Mouse (Mus musculus): ENCODE data around the gene Ikbke.

The Ikbke gene

GRCm38 (mm10) chr1:131280280-131280679, 874 bp upstream of the Ikbke start:
- DNase-seq, result no peak

GRCm38 (mm10) chr1:131278606-131279455, 575 bp downstream of the Ikbke start:
- DNase-seq, result peak; percentile 92

DNA sequence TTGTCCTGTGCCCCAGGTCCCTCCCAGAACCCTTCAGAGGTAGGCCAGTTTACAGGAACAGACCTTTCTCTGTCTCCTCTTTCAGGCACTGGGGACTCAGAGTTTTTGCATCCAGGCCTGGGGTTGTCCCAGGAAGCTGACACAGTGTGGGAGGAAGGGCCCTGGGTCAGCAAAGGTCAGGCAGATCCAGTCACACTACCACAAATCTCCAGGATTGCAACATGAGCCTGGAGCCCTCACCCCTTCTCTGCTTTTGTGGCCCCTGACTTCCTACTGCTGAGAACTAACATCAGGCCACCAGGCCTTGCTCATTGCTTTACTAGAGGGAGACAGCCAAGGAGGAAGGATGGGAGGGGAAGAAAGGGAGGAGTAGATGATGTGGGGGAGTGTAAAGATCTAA, 2.6 kb downstream of the Ikbke start:
- DNase-seq, result peak; percentile 93

DNA sequence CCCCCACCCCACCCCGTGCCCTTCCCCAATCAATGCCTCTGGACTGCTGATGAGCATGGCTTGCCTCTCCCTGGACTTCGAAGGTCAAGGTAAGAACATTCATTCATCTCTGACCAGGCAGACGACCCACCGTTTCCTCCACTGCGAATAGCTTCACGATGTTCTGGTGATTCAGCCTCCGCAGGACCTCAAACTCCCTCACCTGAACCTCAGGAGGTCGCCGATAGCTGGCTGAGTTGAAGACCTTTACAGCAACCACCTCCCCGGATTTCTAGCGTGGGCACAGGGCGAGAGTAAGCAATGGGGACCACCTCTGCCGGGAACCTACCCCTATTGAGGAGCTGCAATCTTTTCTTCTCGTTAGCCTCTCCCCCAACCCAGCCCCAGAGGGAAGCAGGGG, 3.8 kb downstream of the Ikbke start:
- DNase-seq, result peak; percentile 85

DNA sequence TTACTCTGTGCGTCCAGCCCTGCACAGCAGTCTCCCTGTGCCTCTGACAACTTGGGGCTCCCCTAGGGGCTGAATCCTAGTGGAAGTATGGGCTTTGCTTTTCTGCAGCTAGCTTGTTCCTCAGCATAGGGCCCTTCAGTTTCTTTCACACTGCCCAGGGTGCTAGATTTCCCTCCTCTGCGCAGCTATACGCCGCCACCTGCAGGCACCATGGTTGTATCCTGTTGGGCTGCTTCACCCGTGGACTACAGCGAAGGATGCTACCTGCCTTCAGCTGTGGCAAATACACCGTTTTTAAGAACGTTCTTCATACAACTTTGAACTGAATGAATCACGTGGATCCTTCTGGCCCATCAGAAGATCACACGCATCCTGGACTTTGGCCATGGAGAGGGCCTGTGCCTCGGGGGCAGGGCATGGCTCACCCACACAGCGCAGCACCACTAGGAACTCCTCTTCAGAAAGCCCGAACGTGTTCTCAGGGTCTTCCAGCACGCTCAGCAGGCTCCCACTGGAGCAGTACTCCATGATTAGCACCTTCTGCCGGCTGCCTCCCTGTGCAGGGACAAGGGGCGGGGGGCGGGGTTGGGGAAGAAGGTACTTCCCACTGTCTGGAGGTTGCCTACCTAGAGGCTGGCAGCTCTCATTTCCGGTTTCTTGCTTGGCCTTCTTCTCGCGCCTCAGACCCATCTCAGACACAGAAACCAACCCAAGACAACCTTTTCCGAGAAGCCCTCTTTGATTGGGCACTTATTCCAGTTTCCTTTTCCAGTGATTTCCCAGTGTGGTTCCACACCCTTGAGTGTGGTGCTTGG, 4.5 kb downstream of the Ikbke start:
- no peak for DNase-seq

- peak; percentile 90 for DNase-seq
Measured at GRCm38 (mm10) chr1:131269797-131270578, 9.4 kb downstream of the Ikbke start.

DNA sequence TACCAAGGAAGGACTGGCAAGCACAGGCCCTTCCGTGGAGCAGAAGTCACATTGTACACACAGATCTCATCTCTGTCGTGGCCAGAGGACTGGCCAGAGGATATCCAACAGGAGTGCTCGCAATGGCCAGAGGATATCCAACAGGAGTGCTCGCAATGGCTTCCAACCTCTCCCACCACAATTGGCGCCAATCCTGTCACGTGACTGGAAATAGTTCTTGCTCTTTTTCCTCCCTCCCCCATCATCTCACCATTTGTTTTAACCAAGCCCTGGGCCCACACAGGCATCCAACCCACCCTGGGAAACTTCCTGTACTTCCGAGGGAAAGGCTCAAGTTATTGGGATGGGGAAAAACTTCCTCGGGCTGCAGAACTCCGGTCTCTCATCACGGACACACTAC, 10.6 kb downstream of the Ikbke start:
- DNase-seq, result no peak

- no peak for DNase-seq
Measured at GRCm38 (mm10) chr1:131263905-131264304, 15.5 kb downstream of the Ikbke start.

- DNase-seq, result no peak
Measured at GRCm38 (mm10) chr1:131260309-131260656, 19.1 kb downstream of the Ikbke start.

GRCm38 (mm10) chr1:131259632-131260308, 19.6 kb downstream of the Ikbke start:
- no peak for DNase-seq

- DNase-seq, result no peak
Measured at GRCm38 (mm10) chr1:131257288-131257687, 22.1 kb downstream of the Ikbke start.

DNA sequence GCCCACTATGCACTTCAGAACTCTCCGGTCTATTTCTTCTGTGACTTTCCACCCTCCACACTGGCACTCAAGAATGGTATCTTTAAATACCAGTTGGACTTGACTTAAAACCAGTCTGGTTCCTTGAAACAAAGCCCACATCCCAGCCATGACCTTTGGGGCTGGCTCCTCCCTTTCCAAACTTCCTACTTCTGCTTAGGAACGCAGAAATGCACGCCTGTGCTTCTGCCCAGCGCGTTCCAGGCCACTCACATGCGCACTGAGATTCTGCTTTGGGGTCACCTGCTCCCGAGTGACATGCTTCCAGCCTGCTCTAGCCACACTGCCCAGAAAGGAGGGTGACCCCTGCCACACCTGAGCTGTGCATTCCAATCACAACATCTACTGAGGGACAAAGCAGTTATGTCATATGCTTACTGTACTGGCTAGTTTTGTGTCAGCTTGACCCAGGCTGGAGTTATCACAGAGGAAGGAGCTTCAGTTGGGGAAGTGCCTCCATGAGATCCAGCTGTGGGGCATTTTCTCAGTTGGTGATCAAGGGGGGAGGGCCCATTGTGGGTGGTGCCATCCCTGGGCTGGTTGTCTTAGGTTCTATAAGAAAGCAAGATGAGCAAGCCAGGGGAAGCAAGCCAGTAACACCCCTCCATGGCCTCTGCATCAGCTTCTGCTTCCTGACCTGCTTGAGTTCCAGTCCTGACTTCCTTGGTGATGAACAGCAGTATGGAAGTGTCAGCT, 26.7 kb downstream of the Ikbke start:
- peak; percentile 93 for DNase-seq

DNA sequence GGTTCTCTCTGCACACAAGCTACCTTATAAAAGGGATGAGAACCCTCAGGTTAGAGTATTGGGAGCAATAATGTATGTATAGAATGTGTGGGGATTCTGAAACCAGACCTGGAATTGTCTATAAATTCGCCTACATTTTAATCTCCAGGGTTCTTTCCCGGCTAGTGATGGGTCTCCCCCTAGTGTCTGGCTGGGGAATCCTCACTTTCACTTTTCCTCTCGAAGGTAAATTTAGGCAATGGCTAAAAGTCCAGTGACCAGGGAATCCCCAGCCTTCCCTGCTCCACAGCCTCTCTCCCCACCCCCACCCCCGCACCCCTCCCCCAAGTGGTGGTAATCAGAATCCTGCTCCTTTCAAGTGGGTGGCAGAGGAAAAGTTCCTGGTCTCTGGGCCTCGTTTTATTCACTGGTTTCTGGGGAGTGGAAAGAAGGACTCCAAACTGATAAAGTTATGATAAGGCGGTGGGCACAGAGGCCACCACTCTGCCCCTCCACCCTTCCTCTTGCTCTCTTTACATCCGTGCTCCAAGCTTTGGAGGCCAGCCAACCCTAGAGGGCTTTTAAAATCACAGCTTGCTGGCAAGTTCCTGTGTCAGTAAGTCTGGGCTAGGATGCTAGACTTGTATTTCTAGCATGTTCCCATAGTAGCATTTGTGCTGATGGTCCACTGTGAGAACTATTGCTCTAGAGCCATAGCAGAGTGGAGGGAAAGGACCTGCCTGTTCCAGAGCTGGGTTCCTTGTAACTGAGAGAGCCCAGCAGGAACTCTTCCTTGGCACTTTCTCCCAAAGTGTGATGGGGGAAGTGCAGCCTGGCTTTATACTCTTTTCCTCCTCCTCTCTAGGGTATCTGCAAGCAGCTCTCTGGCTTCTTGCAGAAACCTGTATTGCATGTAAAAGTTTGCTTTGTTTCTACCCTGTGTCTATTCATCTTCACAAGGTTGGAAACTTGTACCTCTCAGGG, 32.7 kb downstream of the Ikbke start:
- peak; percentile 93 for DNase-seq

DNA sequence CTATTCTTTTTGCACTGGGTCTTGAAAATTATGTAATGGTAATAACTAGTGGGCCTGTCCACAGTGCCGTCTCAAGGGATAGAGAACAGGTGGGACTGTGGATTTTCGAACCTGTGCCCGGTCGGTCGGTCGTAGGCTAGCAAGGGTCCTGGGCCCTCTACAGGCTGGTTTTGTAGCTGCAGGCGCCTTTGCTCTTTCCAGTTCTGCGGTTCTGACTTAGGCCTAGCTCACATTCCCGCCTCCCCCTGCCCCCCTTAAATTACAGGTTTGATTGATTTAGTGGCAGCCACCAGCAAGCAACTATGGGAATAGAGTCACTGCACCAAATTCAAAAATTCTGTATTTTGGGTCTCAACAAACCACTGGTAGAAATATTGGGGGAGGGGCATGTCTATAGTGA, 33.5 kb downstream of the Ikbke start:
- no peak for DNase-seq

GRCm38 (mm10) chr1:131245089-131245856, 34.1 kb downstream of the Ikbke start, which contains the start of gene Rassf5:
Rassf5 (minus strand) TSS chr1:131245258.
- DNase-seq, result peak; percentile 98

DNA sequence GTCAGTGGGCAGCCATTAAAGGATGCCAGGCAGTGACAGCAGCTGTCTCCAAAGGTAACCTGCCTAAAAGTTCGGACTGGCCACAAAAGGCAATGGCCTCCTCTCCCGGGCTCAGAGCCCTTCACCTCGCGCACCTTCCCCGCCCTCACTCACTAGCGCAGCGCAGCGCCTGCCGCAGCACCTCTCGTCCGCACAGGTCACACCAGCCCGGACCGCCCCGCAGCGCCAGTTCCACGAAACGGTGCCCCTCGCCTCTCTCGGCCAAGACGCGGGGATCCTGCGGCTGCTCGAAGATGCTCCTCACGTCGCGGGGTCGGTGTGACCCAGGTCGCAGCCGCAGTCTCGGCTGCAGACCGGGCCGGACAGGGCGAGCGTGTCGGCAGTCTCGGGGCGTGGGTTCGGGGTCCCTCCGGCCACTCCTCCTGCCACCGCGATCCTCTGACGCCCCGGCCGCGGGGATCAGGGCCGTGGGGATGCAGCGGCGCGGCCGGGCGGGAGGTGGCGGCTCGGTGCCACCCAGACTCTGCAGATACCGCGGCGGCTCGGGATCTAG, 34.8 kb downstream of the Ikbke start:
- DNase-seq, result no peak

DNA sequence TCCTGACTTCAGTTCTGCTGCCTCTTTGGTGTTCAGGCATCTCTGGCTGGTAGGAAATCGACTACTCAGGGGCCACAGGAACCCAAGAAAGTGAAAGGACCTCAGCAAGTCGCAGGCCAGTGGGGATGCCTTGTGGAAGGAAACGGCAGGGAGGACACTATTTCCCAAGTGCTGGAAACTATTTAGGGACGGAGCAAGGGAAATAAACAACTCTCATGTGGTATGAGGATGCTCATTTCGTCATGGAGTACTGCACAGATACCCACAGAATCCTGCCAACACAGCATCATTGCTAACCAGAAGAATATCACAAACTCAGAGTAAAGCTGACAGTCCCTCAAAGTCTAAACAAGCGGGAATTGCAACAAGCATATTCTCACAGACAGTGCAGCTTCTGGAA, 36.5 kb downstream of the Ikbke start:
- DNase-seq, result peak; percentile 89

GRCm38 (mm10) chr1:131239576-131240193, 39.7 kb downstream of the Ikbke start:
- DNase-seq, result no peak

DNA sequence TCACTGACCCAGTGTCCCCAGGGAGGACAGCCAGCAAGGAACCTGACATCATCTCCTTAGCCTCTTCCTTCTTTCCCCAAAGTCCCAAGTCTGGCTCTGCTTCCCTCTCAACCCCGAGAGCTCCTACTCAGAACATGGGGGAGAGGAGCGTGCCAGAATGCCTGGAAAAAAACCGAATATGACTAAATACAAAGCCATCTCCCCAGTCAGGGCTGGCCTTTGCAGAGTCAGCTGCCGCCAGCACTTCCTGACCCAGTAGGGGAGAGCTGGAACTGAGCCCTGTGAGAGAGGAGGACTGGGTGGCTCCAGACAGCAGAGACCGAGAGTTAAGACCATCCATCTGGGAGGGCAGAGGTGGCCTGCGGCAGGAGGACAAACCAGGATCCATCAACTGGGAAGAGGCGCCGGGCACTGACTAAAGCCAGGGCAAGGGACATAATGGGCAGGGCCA, 40.5 kb downstream of the Ikbke start:
- DNase-seq, result peak; percentile 99
